Mouse (Mus musculus) hindbrain, embryonic 15.5 days (tissue): ENCODE results near the gene Efcab11. TPM values are rescaled to one million over a fixed set of nuclear protein-coding genes. Genes with fewer than 3 reads are reported as not detected.

Experiments
- ATAC-seq: fragments of 200-750 bp; cut with Nextera tagmentation; 2 replicates; pipeline ENCODE4 v1.8.0; 2017; ENCODE audit warnings: low read depth, moderate number of reproducible peaks, moderate TSS enrichment; ENCODE audit not compliant: low FRiP score
- H3K27ac ChIP-seq: fragments of 300-500 bp; sonication (generic); replicated peaks from 2 replicates; pipeline ENCODE4 v1.5.1; 2015; ENCODE audit warnings: mild to moderate bottlenecking, inconsistent platforms
- H3K27me3 ChIP-seq: fragments of 300-500 bp; sonication (generic); 2 replicates; pipeline ENCODE4 v1.6.1; 2015; ENCODE audit warnings: control low read depth, inconsistent platforms
- H3K36me3 ChIP-seq: fragments of 300-500 bp; sonication (generic); 2 replicates; pipeline ENCODE4 v1.6.1; 2015; ENCODE audit warnings: control low read depth, inconsistent platforms
- H3K4me1 ChIP-seq: fragments of 300-500 bp; sonication (generic); replicated peaks from 2 replicates; pipeline ENCODE4 v1.6.1; 2015; ENCODE audit warnings: control low read depth, inconsistent platforms
- H3K4me2 ChIP-seq: fragments of 300-500 bp; sonication (generic); 2 replicates; pipeline ENCODE4 v1.6.1; 2015; ENCODE audit warnings: moderate library complexity, mild to moderate bottlenecking, inconsistent platforms
- H3K4me3 ChIP-seq: fragments of 300-500 bp; sonication (generic); 2 replicates; pipeline ENCODE4 v1.5.1; 2015; ENCODE audit warnings: mild to moderate bottlenecking, inconsistent platforms
- H3K9ac ChIP-seq: fragments of 300-500 bp; sonication (generic); 2 replicates; pipeline ENCODE4 v1.6.1; 2015; ENCODE audit warnings: inconsistent platforms
- H3K9me3 ChIP-seq: fragments of 300-500 bp; sonication (generic); 2 replicates; pipeline ENCODE4 v1.6.1; 2016; ENCODE audit warnings: control low read depth, inconsistent platforms
- WGBS: fragments of 180-500 bp; shearing (Covaris S2); methylation state at CpG from one replicate; pipeline ENCODE4 v1.1.7; 2015; 5-methylcytosine and 5-hydroxymethylcytosine counted together
- polyA plus RNA-seq: library from polyadenylated mRNA; unstranded; fragments of >200 nt; fragmentation: Nextera tagmentation; extraction: Ambion mirVana; gene quantifications from 2 replicates; pipeline ENCODE4 v1.2.1, GENCODE M21; 2015

The Efcab11 gene
- polyA plus RNA-seq, 1 experiment from 2014 or later: 5.2 TPM

- Histone ChIP-seq H3K27me3 (no peaks in the 10 kb centered on the region), H3K9me3 (no peaks in the 10 kb centered on the region), H3K4me3 (no peak overlapping the region), H3K27ac (peak overlapping the region; percentile 26; the same call in 1 of the 2 replicates), H3K9ac (no peak overlapping the region), H3K36me3 (peaks cover 53% of the 10 kb centered on the region), H3K4me1 (no peaks in the 10 kb centered on the region), H3K4me2 (no peak overlapping the region)
- WGBS: 60% methylated on average over 4 of the region's 4 CpGs
- no peak for ATAC-seq
These were observed 18.7 kb upstream of the Efcab11 start for GRCm38 (mm10) chr12:99902867-99903370.

- H3K27ac ChIP-seq: peak overlapping the region; percentile 26; the same call in 1 of the 2 replicates
- no peaks in the 10 kb centered on the region for H3K27me3 ChIP-seq
- no peak overlapping the region for H3K4me3 ChIP-seq
- no peak overlapping the region for H3K9ac ChIP-seq
- no peaks in the 10 kb centered on the region for H3K9me3 ChIP-seq
- WGBS: 74% methylated on average over 8 of the region's 8 CpGs
- ATAC-seq: no peak
- no peak overlapping the region for H3K4me2 ChIP-seq
- no peaks in the 10 kb centered on the region for H3K4me1 ChIP-seq
- peaks cover 50% of the 10 kb centered on the region for H3K36me3 ChIP-seq
These were observed 18.0 kb upstream of the Efcab11 start for GRCm38 (mm10) chr12:99901973-99902866.

GRCm38 (mm10) chr12:99899991-99900390 lies 15.8 kb upstream of the Efcab11 start:
- no peak overlapping the region for H3K27ac ChIP-seq
- no peak for ATAC-seq
- 87% methylated on average over 1 of the region's 3 CpGs for WGBS
- no peak overlapping the region for H3K9ac ChIP-seq
- H3K36me3 ChIP-seq: peaks cover 47% of the 10 kb centered on the region
- H3K4me2 ChIP-seq: no peak overlapping the region
- H3K4me1 ChIP-seq: no peaks in the 10 kb centered on the region
- no peaks in the 10 kb centered on the region for H3K9me3 ChIP-seq
- no peak overlapping the region for H3K4me3 ChIP-seq
- H3K27me3 ChIP-seq: no peaks in the 10 kb centered on the region

GRCm38 (mm10) chr12:99898248-99898870 lies 14.1 kb upstream of the Efcab11 start:
- Histone ChIP-seq H3K4me2 (no peak overlapping the region), H3K9ac (no peak overlapping the region), H3K27me3 (no peaks in the 10 kb centered on the region), H3K4me3 (no peak overlapping the region), H3K9me3 (no peaks in the 10 kb centered on the region), H3K36me3 (peaks cover 52% of the 10 kb centered on the region), H3K4me1 (no peaks in the 10 kb centered on the region), H3K27ac (no peak overlapping the region)
- WGBS: 85% methylated on average over 16 of the region's 16 CpGs
- ATAC-seq: no peak

GRCm38 (mm10) chr12:99897846-99898245 lies 13.6 kb upstream of the Efcab11 start:
- 92% methylated on average over 4 of the region's 4 CpGs for WGBS
- H3K36me3 ChIP-seq: peaks cover 54% of the 10 kb centered on the region
- H3K9me3 ChIP-seq: no peaks in the 10 kb centered on the region
- no peaks in the 10 kb centered on the region for H3K4me1 ChIP-seq
- H3K27ac ChIP-seq: no peak overlapping the region
- H3K27me3 ChIP-seq: no peaks in the 10 kb centered on the region
- no peak for ATAC-seq
- no peak overlapping the region for H3K9ac ChIP-seq
- no peak overlapping the region for H3K4me2 ChIP-seq
- no peak overlapping the region for H3K4me3 ChIP-seq

GRCm38 (mm10) chr12:99885282-99885901 lies 1.2 kb upstream of the Efcab11 start:
- Histone ChIP-seq H3K27me3 (no peaks in the 10 kb centered on the region), H3K4me2 (peak overlapping the region; percentile 97), H3K4me1 (peaks cover 23% of the 10 kb centered on the region), H3K9ac (peak overlapping the region; percentile 84), H3K27ac (0 out of 2 replicates have a peak overlapping the region, but pooled peaks have one; percentile 85), H3K4me3 (peak overlapping the region; percentile 93), H3K36me3 (no peaks in the 10 kb centered on the region), H3K9me3 (no peaks in the 10 kb centered on the region)
- 38% methylated on average over 8 of the region's 8 CpGs for WGBS
- ATAC-seq: no peak

- peaks cover 23% of the 10 kb centered on the region for H3K4me1 ChIP-seq
- under 1% methylated on average over 11 of the region's 11 CpGs for WGBS
- H3K9me3 ChIP-seq: no peaks in the 10 kb centered on the region
These were observed 530 bp downstream of the Efcab11 start for GRCm38 (mm10) chr12:99883713-99884105.

GRCm38 (mm10) chr12:99883000-99883712 lies 1.1 kb downstream of the Efcab11 start:
- Histone ChIP-seq H3K27ac (peak overlapping the region; percentile 85; the same call in 1 of the 2 replicates), H3K9ac (peak overlapping the region; percentile 84), H3K4me1 (peaks cover 23% of the 10 kb centered on the region), H3K4me3 (peak overlapping the region; percentile 93), H3K36me3 (no peaks in the 10 kb centered on the region), H3K9me3 (no peaks in the 10 kb centered on the region), H3K27me3 (no peaks in the 10 kb centered on the region), H3K4me2 (peak overlapping the region; percentile 97)
- under 1% methylated on average over 38 of the region's 38 CpGs for WGBS
- peak; percentile 92 for ATAC-seq

More at GRCm38 (mm10) chr12:99883713-99884105, 530 bp downstream of the Efcab11 start:
- Histone ChIP-seq H3K27me3 (no peaks in the 10 kb centered on the region), H3K4me2 (peak overlapping the region; percentile 97), H3K9ac (peak overlapping the region; percentile 84), H3K4me3 (peak overlapping the region; percentile 93), H3K27ac (peak overlapping the region; percentile 85), H3K36me3 (no peaks in the 10 kb centered on the region)
- ATAC-seq: peak; percentile 19; the same call in 1 of the 2 replicates

GRCm38 (mm10) chr12:99874609-99875008 lies 9.6 kb downstream of the Efcab11 start:
- Histone ChIP-seq H3K9me3 (no peaks in the 10 kb centered on the region), H3K9ac (no peak overlapping the region), H3K27me3 (no peaks in the 10 kb centered on the region), H3K4me1 (no peaks in the 10 kb centered on the region), H3K4me2 (no peak overlapping the region), H3K36me3 (no peaks in the 10 kb centered on the region), H3K27ac (no peak overlapping the region), H3K4me3 (no peak overlapping the region)
- WGBS: 77% methylated on average over 6 of the region's 6 CpGs
- no peak for ATAC-seq

GRCm38 (mm10) chr12:99873443-99873842 lies 10.8 kb downstream of the Efcab11 start:
- ATAC-seq: no peak
- no peak overlapping the region for H3K9ac ChIP-seq
- H3K4me2 ChIP-seq: no peak overlapping the region
- no peaks in the 10 kb centered on the region for H3K36me3 ChIP-seq
- H3K4me3 ChIP-seq: no peak overlapping the region
- H3K27me3 ChIP-seq: no peaks in the 10 kb centered on the region
- no peak overlapping the region for H3K27ac ChIP-seq
- 57% methylated on average over 3 of the region's 3 CpGs for whole genome bisulfite sequencing
- no peaks in the 10 kb centered on the region for H3K4me1 ChIP-seq
- H3K9me3 ChIP-seq: no peaks in the 10 kb centered on the region

GRCm38 (mm10) chr12:99868821-99869220 lies 15.4 kb downstream of the Efcab11 start:
- H3K4me2 ChIP-seq: no peak overlapping the region
- ATAC-seq: no peak
- H3K4me1 ChIP-seq: no peaks in the 10 kb centered on the region
- H3K4me3 ChIP-seq: no peak overlapping the region
- no peak overlapping the region for H3K27ac ChIP-seq
- H3K36me3 ChIP-seq: no peaks in the 10 kb centered on the region
- no peaks in the 10 kb centered on the region for H3K27me3 ChIP-seq
- no peaks in the 10 kb centered on the region for H3K9me3 ChIP-seq
- no peak overlapping the region for H3K9ac ChIP-seq
- WGBS: 88% methylated on average over 1 of the region's 1 CpGs
